Mouse (Mus musculus) stomach, postnatal 0 days (tissue): Measurements from ENCODE around the gene Ttc26. TPM values are rescaled to one million over a fixed set of nuclear protein-coding genes. Genes with fewer than 3 reads are reported as not detected.

Source experiments
- ATAC-seq: fragments of 200-750 bp; cut with Nextera tagmentation; 2 replicates; pipeline ENCODE4 v1.8.0; 2017; ENCODE audit not compliant: low FRiP score, low TSS enrichment
- DNase-seq: peaks from one replicate; pipeline ENCODE4 v3.0.0-alpha.2; 2016; ENCODE audit warnings: low spot score
- H3K27ac ChIP-seq: fragments of 300-500 bp; sonication (generic); replicated peaks from 2 replicates; pipeline ENCODE4 v1.5.1; 2014; ENCODE audit warnings: mild to moderate bottlenecking, control low read depth
- H3K27me3 ChIP-seq: fragments of 300-500 bp; sonication (generic); 2 replicates; pipeline ENCODE4 v1.6.1; 2014; ENCODE audit warnings: low read length; ENCODE audit not compliant: control insufficient read depth, insufficient read depth
- H3K36me3 ChIP-seq: fragments of 300-500 bp; sonication (generic); 2 replicates; pipeline ENCODE4 v1.6.1; 2014; ENCODE audit warnings: low read length, mixed read lengths; ENCODE audit not compliant: control insufficient read depth, insufficient read depth
- H3K4me1 ChIP-seq: fragments of 300-500 bp; sonication (generic); replicated peaks from 2 replicates; pipeline ENCODE4 v1.6.1; 2014; ENCODE audit warnings: antibody characterized with exemption; ENCODE audit not compliant: control insufficient read depth, insufficient read depth
- H3K4me2 ChIP-seq: fragments of 300-500 bp; sonication (generic); replicated peaks from 2 replicates; pipeline ENCODE4 v1.6.1; 2014; ENCODE audit warnings: low read depth, mild to moderate bottlenecking, control low read depth, moderate library complexity
- H3K4me3 ChIP-seq: fragments of 300-500 bp; sonication (generic); 2 replicates; pipeline ENCODE4 v1.5.1; 2014; ENCODE audit warnings: low read depth, low read length, control low read depth
- H3K9ac ChIP-seq: fragments of 300-500 bp; sonication (generic); 2 replicates; pipeline ENCODE4 v1.6.1; 2014; ENCODE audit warnings: mild to moderate bottlenecking, low read length, control low read depth, mixed read lengths
- H3K9me3 ChIP-seq: fragments of 300-500 bp; sonication (generic); 2 replicates; pipeline ENCODE4 v1.6.1; 2016; ENCODE audit warnings: low read length; ENCODE audit not compliant: control insufficient read depth
- CTCF ChIP-seq: IDR thresholded peaks from 2 replicates; pipeline ENCODE4 v1.5.1; 2016; ENCODE audit warnings: antibody characterized with exemption, low read depth, mild to moderate bottlenecking, moderate library complexity
- EP300 ChIP-seq: optimal IDR thresholded peaks from 2 replicates; pipeline ENCODE3; 2016; ENCODE audit warnings: antibody characterized with exemption
- WGBS: fragments of 180-500 bp; shearing (Covaris S2); extraction: QIAGEN DNeasy Blood & Tissue Kit; methylation state at CpG from one replicate; pipeline ENCODE4 v1.1.7; 2014; 5-methylcytosine and 5-hydroxymethylcytosine counted together
- polyA plus RNA-seq: library from polyadenylated mRNA; unstranded; fragments of >200 nt; fragmentation: Nextera tagmentation; extraction: Ambion mirVana; gene quantifications from 2 replicates; pipeline ENCODE4 v1.2.1, GENCODE M21; 2015

Gene Ttc26
- polyA plus RNA-seq, 1 experiment from 2014 or later: 1.5 TPM

- no peak for TF ChIP-seq CTCF
- no peak for TF ChIP-seq EP300
- no peaks in the 10 kb centered on the region for H3K36me3 ChIP-seq
- no peak for DNase-seq
- H3K4me2 ChIP-seq: no peak overlapping the region
- no peaks in the 10 kb centered on the region for H3K4me1 ChIP-seq
- no peak for ATAC-seq
- WGBS: 17% methylated on average over 1 of the region's 1 CpGs
- H3K9ac ChIP-seq: no peak overlapping the region
- H3K4me3 ChIP-seq: no peak overlapping the region
- no peaks in the 10 kb centered on the region for H3K27me3 ChIP-seq
- no peak overlapping the region for H3K27ac ChIP-seq
- no peaks in the 10 kb centered on the region for H3K9me3 ChIP-seq
Observed at GRCm38 (mm10) chr6:38361937-38362336, 19.3 kb upstream of the Ttc26 start.

- Histone ChIP-seq H3K4me3 (no peak overlapping the region), H3K36me3 (no peaks in the 10 kb centered on the region), H3K9ac (no peak overlapping the region), H3K27ac (no peak overlapping the region), H3K4me2 (no peak overlapping the region), H3K9me3 (no peaks in the 10 kb centered on the region), H3K4me1 (no peaks in the 10 kb centered on the region), H3K27me3 (no peaks in the 10 kb centered on the region)
- DNase-seq (no peak), ATAC-seq (no peak)
- TF ChIP-seq CTCF (no peak), EP300 (no peak)
- 68% methylated on average over 4 of the region's 4 CpGs for WGBS
Observed at GRCm38 (mm10) chr6:38363370-38363769, 17.9 kb upstream of the Ttc26 start.

GRCm38 (mm10) chr6:38364121-38364520 lies 17.1 kb upstream of the Ttc26 start:
- no peak for ATAC-seq
- H3K27me3 ChIP-seq: no peaks in the 10 kb centered on the region
- H3K27ac ChIP-seq: no peak overlapping the region
- no peaks in the 10 kb centered on the region for H3K4me1 ChIP-seq
- no peaks in the 10 kb centered on the region for H3K36me3 ChIP-seq
- H3K4me3 ChIP-seq: no peak overlapping the region
- no peak overlapping the region for H3K9ac ChIP-seq
- TF ChIP-seq EP300: no peak
- no peak for TF ChIP-seq CTCF
- no peaks in the 10 kb centered on the region for H3K9me3 ChIP-seq
- no peak for DNase-seq
- H3K4me2 ChIP-seq: no peak overlapping the region

- Histone ChIP-seq H3K4me3 (no peak overlapping the region), H3K4me2 (no peak overlapping the region), H3K36me3 (no peaks in the 10 kb centered on the region), H3K9ac (no peak overlapping the region), H3K4me1 (no peaks in the 10 kb centered on the region), H3K9me3 (no peaks in the 10 kb centered on the region), H3K27me3 (no peaks in the 10 kb centered on the region), H3K27ac (no peak overlapping the region)
- TF ChIP-seq CTCF: peak; percentile 28; the same call in 1 of the 2 replicates
- TF ChIP-seq EP300: no peak
- ATAC-seq (no peak), DNase-seq (no peak)
- WGBS: 77% methylated on average over 3 of the region's 3 CpGs
Observed at GRCm38 (mm10) chr6:38369945-38370344, 11.3 kb upstream of the Ttc26 start.

- no peaks in the 10 kb centered on the region for H3K4me1 ChIP-seq
- ATAC-seq: peak; percentile 94
- no peaks in the 10 kb centered on the region for H3K36me3 ChIP-seq
- 45% methylated on average over 1 of the region's 1 CpGs for WGBS
- no peak overlapping the region for H3K27ac ChIP-seq
- TF ChIP-seq CTCF (no peak), EP300 (no peak)
- H3K4me3 ChIP-seq: no peak overlapping the region
- no peak for DNase-seq
- no peak overlapping the region for H3K4me2 ChIP-seq
- H3K9me3 ChIP-seq: no peaks in the 10 kb centered on the region
- H3K27me3 ChIP-seq: no peaks in the 10 kb centered on the region
- no peak overlapping the region for H3K9ac ChIP-seq
Observed at GRCm38 (mm10) chr6:38374271-38374670, 7.0 kb upstream of the Ttc26 start.

GRCm38 (mm10) chr6:38380764-38381128 lies 523 bp upstream of the Ttc26 start:
- no peaks in the 10 kb centered on the region for H3K9me3 ChIP-seq
- DNase-seq: no peak
- no peaks in the 10 kb centered on the region for H3K36me3 ChIP-seq
- H3K27me3 ChIP-seq: no peaks in the 10 kb centered on the region
- 6% methylated on average over 4 of the region's 4 CpGs for WGBS
- peak overlapping the region; percentile 63 for H3K4me2 ChIP-seq
- TF ChIP-seq EP300: no peak
- TF ChIP-seq CTCF: no peak
- H3K4me3 ChIP-seq: peak overlapping the region; percentile 54
- no peak for ATAC-seq
- peak overlapping the region; percentile 66 for H3K9ac ChIP-seq
- H3K4me1 ChIP-seq: no peaks in the 10 kb centered on the region
- peak overlapping the region; percentile 49 for H3K27ac ChIP-seq
